Mouse (Mus musculus) lung, embryonic 14.5 days (tissue): ENCODE measurements at regions not wholly inside any gene's neighbourhood (a gene's known extent, or its start where the extent isn't known, plus 50 kb on each side); places are given as distances from the start of the nearest gene placed in this dataset.
A peak's percentile ranks its signal among the peaks of the same experiment; 100 is the strongest.

Experiments used
- ATAC-seq: fragments of 200-750 bp; cut with Nextera tagmentation; 2 replicates; pipeline ENCODE4 v1.8.0; 2017; ENCODE audit warnings: mild to moderate bottlenecking, moderate TSS enrichment, moderate library complexity; ENCODE audit not compliant: insufficient read depth
- DNase-seq: peaks from one replicate; pipeline ENCODE4 v3.0.0-alpha.2; 2015
- H3K27ac ChIP-seq: fragments of 300-500 bp; sonication (generic); 2 replicates; pipeline ENCODE4 v1.5.1; 2014; ENCODE audit warnings: low read depth, mild to moderate bottlenecking, moderate library complexity
- H3K27me3 ChIP-seq: fragments of 300-500 bp; sonication (generic); 2 replicates; pipeline ENCODE4 v1.6.1; 2014; ENCODE audit warnings: low read length, control low read depth; ENCODE audit not compliant: insufficient read depth
- H3K36me3 ChIP-seq: fragments of 300-500 bp; sonication (generic); 2 replicates; pipeline ENCODE4 v1.6.1; 2014; ENCODE audit warnings: control low read depth; ENCODE audit not compliant: insufficient read depth
- H3K4me1 ChIP-seq: fragments of 300-500 bp; sonication (generic); 2 replicates; pipeline ENCODE4 v1.6.1; 2014; ENCODE audit warnings: antibody characterized with exemption, control low read depth; ENCODE audit not compliant: insufficient read depth
- H3K4me2 ChIP-seq: fragments of 300-500 bp; sonication (generic); 2 replicates; pipeline ENCODE4 v1.6.1; 2014; ENCODE audit warnings: mild to moderate bottlenecking
- H3K4me3 ChIP-seq: fragments of 300-500 bp; sonication (generic); 2 replicates; pipeline ENCODE4 v1.5.1; 2014; ENCODE audit warnings: low read depth, low read length
- H3K9ac ChIP-seq: fragments of 300-500 bp; sonication (generic); 2 replicates; pipeline ENCODE4 v1.6.1; 2014
- H3K9me3 ChIP-seq: fragments of 300-500 bp; sonication (generic); 2 replicates; pipeline ENCODE4 v1.6.1; 2016; ENCODE audit warnings: low read depth, low read length, control low read depth
- CTCF ChIP-seq: IDR thresholded peaks from 2 replicates; pipeline ENCODE4 v1.5.1; 2016; ENCODE audit warnings: antibody characterized with exemption, low read depth
- WGBS: fragments of 180-500 bp; shearing (Covaris S2); extraction: QIAGEN DNeasy Blood & Tissue Kit; methylation state at CpG from one replicate; pipeline ENCODE4 v1.1.7; 2014; 5-methylcytosine and 5-hydroxymethylcytosine counted together

DNA sequence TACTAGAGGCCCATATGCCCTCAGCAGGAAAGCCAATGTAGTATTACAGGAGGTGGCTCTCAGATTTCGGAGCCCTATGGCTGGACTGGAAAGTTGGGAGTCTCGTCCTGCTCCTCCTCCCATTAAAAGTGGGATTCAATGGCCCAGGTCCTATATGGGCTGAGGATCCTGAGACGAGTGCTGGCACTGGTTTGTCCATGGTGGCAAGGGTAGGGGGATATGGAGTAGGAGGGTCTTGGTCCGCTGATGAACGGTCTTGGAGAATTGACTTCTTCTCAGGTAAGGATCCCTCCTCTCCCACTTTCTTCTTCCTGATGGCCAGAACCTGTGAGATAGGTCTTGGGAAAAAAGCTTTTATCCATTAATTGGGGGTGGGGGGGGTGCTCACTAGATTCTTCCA is 522.2 kb upstream of the Slc5a7 start:
- no peak for ATAC-seq
- Histone ChIP-seq H3K27ac (no peak overlapping the region), H3K4me1 (no peaks in the 10 kb centered on the region), H3K4me3 (no peak overlapping the region), H3K36me3 (no peaks in the 10 kb centered on the region), H3K9me3 (no peaks in the 10 kb centered on the region), H3K27me3 (no peaks in the 10 kb centered on the region), H3K9ac (no peak overlapping the region), H3K4me2 (no peak overlapping the region)
- WGBS = 87% methylated on average over 5 of the region's 5 CpGs
- TF ChIP-seq CTCF = no peak
- DNase-seq = no peak

DNA sequence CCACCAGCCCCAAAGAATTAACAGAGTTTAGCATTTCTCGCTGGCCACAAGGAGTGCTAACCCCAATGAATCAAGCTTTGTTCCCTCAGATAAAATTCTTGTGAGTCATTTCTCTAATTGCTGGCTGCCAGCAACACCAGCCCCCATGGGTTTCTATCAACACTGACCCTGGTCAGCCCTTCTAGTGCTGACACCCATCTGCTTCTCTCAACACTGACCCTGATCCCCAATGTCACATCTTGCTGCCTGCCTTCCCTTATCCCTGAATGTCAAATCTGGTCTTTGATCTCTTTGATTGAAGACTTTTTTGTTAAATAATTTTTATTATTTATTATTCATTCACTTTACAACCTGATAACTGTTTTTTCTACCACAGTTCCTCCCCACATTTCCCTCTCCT is 554.8 kb upstream of the Slc5a7 start:
- H3K9me3 ChIP-seq = no peaks in the 10 kb centered on the region
- H3K9ac ChIP-seq = no peak overlapping the region
- no peaks in the 10 kb centered on the region for H3K27me3 ChIP-seq
- ATAC-seq = no peak
- no peaks in the 10 kb centered on the region for H3K4me1 ChIP-seq
- H3K27ac ChIP-seq = no peak overlapping the region
- no peak overlapping the region for H3K4me2 ChIP-seq
- WGBS = 48% methylated on average over 1 of the region's 1 CpGs
- H3K4me3 ChIP-seq = no peak overlapping the region
- TF ChIP-seq CTCF = no peak
- H3K36me3 ChIP-seq = no peaks in the 10 kb centered on the region
- DNase-seq = no peak

DNA sequence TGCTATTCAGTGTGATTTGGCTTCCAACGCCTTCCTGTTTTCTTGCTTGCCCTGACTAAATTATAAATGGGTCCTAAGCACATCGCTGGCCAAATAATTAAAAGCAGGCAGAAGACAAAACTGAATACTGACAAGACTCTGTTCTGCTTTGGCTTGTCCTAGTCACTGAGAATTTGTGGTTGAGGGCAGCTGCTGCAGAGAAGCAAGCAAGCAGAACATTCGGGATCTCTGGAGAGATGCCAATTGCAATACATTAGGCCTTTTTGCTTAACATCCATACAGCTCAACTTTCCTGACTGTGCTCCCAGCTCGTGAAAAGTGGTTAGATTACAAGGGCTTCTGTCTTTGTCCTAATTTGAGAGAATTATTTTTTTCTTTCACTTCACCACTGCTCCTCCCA is 549.0 kb upstream of the St6gal2 start:
- Histone ChIP-seq H3K4me3 (no peak overlapping the region), H3K4me2 (no peak overlapping the region), H3K27ac (no peak overlapping the region), H3K9ac (no peak overlapping the region), H3K4me1 (no peaks in the 10 kb centered on the region), H3K9me3 (no peaks in the 10 kb centered on the region), H3K36me3 (no peaks in the 10 kb centered on the region), H3K27me3 (no peaks in the 10 kb centered on the region)
- 39% methylated on average over 4 of the region's 4 CpGs for WGBS
- peak; percentile 76 for DNase-seq
- no peak for TF ChIP-seq CTCF
- ATAC-seq = peak; percentile 56; the same call in 1 of the 2 replicates

DNA sequence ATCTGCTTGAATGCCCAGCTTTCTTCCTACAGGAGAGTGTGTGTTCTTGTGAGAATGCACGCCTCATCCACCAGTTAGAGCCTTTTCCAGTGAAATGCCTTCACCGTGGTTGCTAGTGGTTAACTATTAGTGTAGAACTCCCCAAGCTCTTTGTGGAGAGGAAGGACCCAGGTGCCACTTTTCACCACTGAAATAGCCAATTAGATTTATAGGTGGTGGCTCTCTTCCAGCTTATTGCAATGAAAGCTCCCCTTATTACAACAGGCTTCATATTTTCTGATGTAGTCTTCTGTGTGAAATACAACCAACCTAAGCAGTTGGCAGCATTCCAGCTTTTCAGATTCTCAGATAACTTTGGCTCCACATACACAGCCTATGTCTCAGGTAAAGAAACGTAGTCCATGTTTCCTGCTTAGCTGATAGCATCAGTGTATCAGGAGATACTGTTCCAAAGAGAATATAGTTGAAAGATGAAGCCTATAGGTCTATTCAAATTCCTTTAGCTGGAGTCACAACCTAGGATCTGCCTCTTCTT is 515.9 kb upstream of the St6gal2 start:
- no peaks in the 10 kb centered on the region for H3K4me1 ChIP-seq
- no peaks in the 10 kb centered on the region for H3K36me3 ChIP-seq
- no peak overlapping the region for H3K27ac ChIP-seq
- ATAC-seq (no peak), DNase-seq (peak; percentile 2)
- no peaks in the 10 kb centered on the region for H3K27me3 ChIP-seq
- H3K9me3 ChIP-seq = no peaks in the 10 kb centered on the region
- no peak overlapping the region for H3K4me2 ChIP-seq
- H3K4me3 ChIP-seq = no peak overlapping the region
- H3K9ac ChIP-seq = no peak overlapping the region
- no peak for TF ChIP-seq CTCF
- WGBS = 63% methylated on average over 3 of the region's 3 CpGs

GRCm38 (mm10) chr17:54943380-54944047 is 501.7 kb upstream of the St6gal2 start:
- 31% methylated on average over 3 of the region's 3 CpGs for WGBS
- Histone ChIP-seq H3K27ac (no peak overlapping the region), H3K4me2 (no peak overlapping the region), H3K4me3 (no peak overlapping the region), H3K27me3 (no peaks in the 10 kb centered on the region), H3K9me3 (no peaks in the 10 kb centered on the region), H3K9ac (no peak overlapping the region), H3K36me3 (no peaks in the 10 kb centered on the region), H3K4me1 (no peaks in the 10 kb centered on the region)
- TF ChIP-seq CTCF = no peak
- peak; percentile 21 for DNase-seq
- ATAC-seq = peak; percentile 71; the same call in 1 of the 2 replicates

DNA sequence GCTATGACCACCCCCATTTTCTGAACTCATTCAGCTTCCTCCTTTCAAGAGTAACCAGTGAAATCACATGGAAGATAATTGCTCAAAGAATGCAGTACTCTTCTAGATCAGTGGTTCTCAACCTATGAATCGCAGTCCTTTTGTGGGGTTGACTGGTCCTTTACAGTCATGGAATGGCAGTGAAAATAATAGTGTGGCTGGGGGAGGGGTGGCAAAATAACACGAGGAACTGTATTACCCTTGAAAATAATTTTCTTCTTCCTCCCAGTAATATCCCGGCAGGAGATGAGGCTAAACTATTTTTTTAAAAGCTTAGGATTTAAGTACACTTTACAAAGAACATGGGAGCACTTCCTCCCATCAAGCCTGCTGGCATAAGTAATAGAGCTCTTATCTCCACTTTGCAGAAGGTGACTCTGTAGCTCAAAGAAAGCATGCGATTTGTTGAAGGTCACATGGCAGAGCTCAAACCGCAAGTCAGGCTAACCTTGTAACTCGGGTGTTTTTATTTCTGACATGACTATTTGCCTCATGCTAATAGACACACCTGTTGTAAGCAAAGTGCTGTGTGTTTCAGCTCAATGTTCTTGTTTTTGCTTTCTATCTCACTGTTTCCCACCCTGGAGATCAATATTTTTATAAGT is 500.8 kb upstream of the St6gal2 start:
- H3K4me1 ChIP-seq = no peaks in the 10 kb centered on the region
- H3K27me3 ChIP-seq = no peaks in the 10 kb centered on the region
- H3K9me3 ChIP-seq = no peaks in the 10 kb centered on the region
- H3K4me3 ChIP-seq = no peak overlapping the region
- DNase-seq (no peak), ATAC-seq (no peak)
- TF ChIP-seq CTCF = no peak
- H3K4me2 ChIP-seq = no peak overlapping the region
- WGBS = 75% methylated on average over 6 of the region's 6 CpGs
- H3K36me3 ChIP-seq = no peaks in the 10 kb centered on the region
- H3K9ac ChIP-seq = no peak overlapping the region
- no peak overlapping the region for H3K27ac ChIP-seq
